Mouse (Mus musculus) c-Kit-positive CD71-negative TER-119-negative erythroid progenitor cells, embryonic 14.5 days (primary cell): Measurements from ENCODE around the gene Epn3.

ENCODE experiments used
- DNase-seq: peaks from one replicate; pipeline ENCODE4 v3.0.0-alpha.2; 2013; ENCODE audit warnings: low read depth

The Epn3 gene

DNA sequence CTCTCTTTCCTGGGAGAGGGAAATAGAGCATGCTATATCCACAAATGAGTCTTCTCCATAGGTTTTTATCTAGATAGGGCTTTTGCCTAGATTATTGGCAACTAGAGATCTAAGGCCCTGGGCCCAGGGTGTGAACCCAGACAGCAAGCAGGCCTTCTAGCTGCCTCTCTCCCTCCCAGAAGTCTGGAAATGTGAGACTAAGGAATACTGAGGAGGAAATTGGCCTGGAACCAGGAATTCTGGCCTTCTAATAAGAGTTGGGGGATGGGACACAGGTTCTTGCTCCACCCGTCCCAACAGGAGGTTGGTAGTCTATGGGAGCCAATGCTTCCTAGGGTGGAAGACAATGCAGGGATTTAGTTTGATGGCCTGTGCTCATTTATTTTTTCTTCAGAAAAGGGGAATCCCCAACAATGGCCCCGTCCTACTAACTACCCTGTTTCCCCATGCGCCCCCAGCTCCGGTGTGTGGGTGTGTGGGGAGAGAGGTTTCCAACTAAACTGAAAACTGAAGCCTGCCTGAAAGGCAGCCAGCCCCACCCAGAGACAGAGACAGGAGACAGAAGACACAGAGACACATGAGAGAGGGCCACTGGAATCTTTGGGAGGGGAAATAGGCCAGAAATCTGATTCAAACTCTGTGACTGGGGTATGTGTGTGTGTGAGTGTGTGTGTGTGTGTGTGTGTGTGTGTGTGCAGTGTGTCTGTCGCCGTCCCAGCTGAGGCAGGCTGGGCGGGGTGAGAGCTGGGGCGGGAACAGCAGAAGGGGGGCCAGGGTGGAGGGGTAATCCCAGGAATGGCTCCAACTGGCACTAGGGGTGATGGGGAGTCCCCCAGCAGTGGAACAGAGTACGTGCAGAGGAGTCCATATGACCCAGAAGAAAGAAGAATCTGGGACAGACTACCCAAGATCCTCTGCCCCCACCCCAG, 30.4 kb downstream of the Epn3 start:
- DNase-seq, result no peak

DNA sequence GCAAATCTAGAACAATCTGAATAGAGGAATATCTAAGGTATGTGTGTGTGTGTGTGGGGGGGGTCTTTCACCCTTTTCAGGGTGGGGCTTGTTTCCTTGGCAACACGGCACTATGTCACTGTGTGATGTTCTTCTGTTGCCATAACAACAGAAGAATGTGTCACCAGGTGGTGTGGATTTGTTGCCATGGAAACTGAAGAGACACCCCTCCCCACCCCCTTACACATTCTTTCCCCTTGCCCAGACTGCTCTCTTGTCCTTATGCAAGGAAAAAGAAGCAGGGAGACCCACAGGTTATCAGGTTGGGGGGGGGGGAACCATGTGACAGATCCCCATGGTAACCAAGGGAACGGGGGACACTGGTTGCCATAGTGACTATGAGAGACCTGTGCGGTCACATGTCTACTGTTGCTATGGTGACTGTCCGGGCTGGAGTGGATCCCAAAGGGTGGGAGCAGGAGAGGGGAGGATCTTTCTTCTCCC, 31.2 kb downstream of the Epn3 start:
- DNase-seq, result no peak

DNA sequence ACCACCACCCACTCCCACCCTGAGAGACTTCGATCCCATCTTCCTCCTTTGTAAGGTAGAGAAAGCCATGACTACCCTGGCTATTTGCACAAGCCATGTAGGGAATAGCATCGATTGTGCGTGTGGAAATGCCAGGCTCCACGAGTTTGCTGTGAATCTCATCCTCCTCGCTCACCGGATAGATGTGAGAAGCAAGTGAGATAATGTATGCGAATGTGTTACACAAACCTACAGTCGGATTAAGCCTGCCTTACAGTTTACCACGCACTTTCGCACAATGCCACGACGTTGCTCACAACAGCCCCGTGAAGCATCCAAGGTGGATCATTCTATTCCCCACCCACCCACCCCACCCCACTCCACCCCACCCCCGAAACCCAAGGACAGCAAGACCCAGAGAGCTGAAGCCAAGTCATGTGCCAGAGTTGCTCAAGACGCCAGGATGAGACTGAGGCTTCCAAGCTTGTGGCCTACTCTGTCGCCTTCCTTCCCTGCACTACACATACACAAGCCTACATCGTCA, 33.4 kb downstream of the Epn3 start:
- DNase-seq, result no peak

DNA sequence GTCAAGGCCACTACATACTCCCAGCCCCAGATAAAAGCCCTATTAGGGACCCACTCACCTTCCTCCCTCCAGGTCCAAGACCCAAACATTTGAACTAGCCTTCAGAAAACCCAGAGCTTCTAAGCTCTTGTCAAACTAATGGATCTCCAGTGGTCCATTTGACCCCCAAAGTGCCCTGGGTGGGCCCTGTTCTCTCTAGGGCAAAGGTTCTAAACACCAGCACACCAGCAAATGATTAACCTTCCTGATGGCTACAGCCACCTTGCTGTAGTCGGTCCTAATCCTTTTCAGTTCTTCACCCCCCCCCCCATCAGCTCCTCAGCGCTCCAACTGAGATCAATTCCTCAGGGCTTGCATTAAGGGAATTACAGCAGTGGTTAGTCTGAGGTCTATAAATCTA, 35.6 kb downstream of the Epn3 start:
- no peak for DNase-seq

DNA sequence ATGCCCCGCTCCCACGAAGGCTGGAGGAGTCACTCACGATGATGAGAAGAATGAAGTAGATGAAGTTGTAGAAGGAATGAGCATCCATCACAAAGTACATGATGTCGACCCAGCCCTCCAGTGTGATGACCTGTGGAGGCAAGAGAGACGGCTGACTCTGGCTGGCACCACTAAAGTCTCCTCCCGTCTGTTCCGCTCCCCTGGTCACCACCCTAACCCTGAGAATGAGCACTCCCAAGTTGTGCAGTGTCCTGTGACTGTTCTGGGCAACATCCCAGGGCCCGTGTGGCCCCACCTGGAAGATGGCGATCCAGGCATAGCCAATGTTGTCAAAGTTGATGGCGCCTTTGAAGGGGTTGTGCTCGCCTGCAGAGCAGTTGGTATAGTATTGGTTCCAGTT, 37.9 kb downstream of the Epn3 start:
- no peak for DNase-seq

- DNase-seq, result no peak
Measured at GRCm38 (mm10) chr11:94457001-94457400, 42.8 kb downstream of the Epn3 start.

- no peak for DNase-seq
Measured at GRCm38 (mm10) chr11:94456347-94456746, 43.4 kb downstream of the Epn3 start.

GRCm38 (mm10) chr11:94455161-94455820, 44.5 kb downstream of the Epn3 start:
- DNase-seq, result no peak

- no peak for DNase-seq
Measured at GRCm38 (mm10) chr11:94454756-94455155, 45.0 kb downstream of the Epn3 start.

DNA sequence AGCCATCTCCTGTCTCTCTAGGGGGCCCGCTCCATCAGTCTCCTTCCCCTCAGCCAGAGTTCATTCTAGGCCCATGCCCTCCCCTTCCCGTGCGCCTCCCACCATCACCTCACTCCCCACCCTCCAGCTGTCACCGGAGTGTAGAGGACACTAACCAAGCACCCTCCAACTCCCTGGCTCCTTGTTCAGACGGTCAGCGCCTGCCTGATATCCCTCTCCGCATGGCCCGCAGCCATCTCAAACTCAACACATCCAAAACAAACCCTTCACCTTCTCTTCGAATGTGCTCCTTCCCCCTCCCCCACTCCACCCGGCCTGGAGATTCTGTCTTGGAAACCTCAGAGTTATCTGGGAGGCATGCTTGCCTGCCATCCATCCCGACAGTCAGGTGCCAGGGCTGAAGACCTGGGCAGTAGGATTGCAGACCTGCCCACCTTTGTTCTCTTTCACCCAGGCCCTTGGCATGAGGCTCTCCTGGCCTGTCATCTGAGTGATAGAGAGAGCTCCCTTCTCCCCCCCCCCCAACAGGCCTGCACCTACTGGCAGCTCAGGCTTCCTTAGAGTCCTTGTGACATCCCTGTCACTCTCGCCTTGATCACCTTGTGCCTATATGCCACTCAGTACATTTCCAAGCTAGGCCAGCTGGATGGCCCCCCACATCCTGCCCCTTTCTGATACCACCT, 48.5 kb downstream of the Epn3 start:
- DNase-seq, result no peak

- no peak for DNase-seq
Measured at GRCm38 (mm10) chr11:94449886-94450285, 49.9 kb downstream of the Epn3 start.

- DNase-seq, result no peak
Measured at GRCm38 (mm10) chr11:94449239-94449638, 50.5 kb downstream of the Epn3 start.

- no peak for DNase-seq
Measured at GRCm38 (mm10) chr11:94447017-94447416, 52.8 kb downstream of the Epn3 start.

DNA sequence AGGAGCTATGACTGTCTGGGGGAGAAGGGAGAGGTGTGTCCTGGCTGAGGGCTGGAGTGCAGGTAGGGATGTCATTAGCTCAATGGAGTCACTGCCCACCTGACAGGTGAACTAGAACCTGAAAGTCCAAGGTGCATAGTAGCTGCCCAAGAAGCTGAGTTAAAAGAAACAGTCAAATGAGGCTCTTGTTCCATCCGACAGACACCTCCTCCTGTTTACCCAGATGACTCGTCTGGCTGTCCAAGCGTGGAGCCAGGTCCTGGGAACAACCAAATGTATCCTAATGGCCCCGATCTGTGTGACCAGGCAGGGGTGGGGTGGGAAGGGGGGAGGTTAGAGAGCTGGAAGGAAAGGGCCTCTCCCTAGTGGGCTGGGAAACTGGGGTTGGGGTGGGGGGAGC, 54.5 kb downstream of the Epn3 start:
- DNase-seq, result no peak

DNA sequence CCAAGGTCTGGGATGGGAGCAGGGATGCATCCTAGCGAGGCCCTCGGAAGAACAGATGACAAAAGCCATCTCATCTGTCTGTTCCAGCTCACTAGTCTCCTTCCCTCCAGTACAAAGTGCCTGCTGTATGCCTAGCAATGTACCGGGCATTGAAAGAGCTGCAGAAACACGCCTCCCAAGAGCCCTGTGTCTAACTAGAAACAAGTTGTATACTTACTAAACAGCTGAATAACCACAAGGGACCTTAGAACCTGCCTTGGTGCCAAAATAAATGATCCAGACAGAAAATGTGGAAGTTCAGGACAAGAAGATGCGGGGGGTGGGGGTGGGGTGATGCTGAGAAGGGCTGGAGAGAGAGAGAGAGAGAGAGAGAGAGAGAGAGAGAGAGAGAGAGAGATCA, 54.9 kb downstream of the Epn3 start:
- DNase-seq, result no peak

DNA sequence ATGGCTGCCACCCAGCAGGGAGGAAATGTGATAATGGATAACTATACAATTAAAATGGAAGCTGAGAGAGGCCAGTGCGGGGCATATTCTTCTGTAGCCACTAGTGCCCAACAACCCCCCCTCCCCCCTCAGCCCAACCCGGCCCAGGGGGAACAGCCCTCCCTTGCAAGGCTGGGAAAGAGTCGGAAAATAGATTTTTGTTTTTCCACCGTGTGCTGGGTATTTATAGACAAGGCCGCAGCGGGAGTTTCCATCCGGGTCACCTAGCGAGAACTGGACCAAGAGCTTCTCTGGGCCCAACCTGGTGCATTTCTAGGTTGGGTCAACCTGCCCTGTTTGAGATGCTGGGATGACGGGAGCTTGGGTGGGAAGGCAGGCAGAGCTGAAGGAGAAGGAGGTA, 58.0 kb downstream of the Epn3 start:
- DNase-seq, result no peak

GRCm38 (mm10) chr11:94441122-94441521, 58.7 kb downstream of the Epn3 start:
- DNase-seq, result no peak

DNA sequence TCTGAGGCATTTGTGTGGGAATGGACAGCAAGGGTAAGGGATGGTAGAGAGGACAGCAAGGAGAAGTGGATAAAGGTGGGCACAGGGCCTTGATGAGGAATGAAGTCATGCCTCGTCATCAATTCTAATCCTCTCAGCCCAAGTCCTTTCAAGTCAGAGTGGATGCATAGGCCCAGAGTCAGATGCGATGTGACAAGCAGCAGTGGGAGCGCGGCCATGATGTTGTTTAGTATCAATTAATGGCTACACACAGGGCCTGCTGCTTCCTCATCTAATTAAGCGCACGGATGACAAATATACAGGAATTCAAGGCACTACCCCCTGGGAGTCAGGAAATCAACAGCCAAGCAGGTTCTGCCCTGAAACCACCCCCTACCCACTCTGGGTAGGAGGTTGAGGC, 59.4 kb downstream of the Epn3 start:
- no peak for DNase-seq
